Mouse (Mus musculus) hindbrain, embryonic 15.5 days (tissue): ENCODE results near the gene Dnaja4. TPM values are rescaled to one million over a fixed set of nuclear protein-coding genes. Genes with fewer than 3 reads are reported as not detected.
"Not testable (repeated sequence)": the region's sequence is repeated elsewhere in the genome, so short reads cannot be mapped to it uniquely, and the experiment has no call there.

Source experiments
- ATAC-seq: fragments of 200-750 bp; cut with Nextera tagmentation; 2 replicates; pipeline ENCODE4 v1.8.0; 2017; ENCODE audit warnings: low read depth, moderate number of reproducible peaks, moderate TSS enrichment; ENCODE audit not compliant: low FRiP score
- H3K27ac ChIP-seq: fragments of 300-500 bp; sonication (generic); replicated peaks from 2 replicates; pipeline ENCODE4 v1.5.1; 2015; ENCODE audit warnings: mild to moderate bottlenecking, inconsistent platforms
- H3K27me3 ChIP-seq: fragments of 300-500 bp; sonication (generic); 2 replicates; pipeline ENCODE4 v1.6.1; 2015; ENCODE audit warnings: control low read depth, inconsistent platforms
- H3K36me3 ChIP-seq: fragments of 300-500 bp; sonication (generic); 2 replicates; pipeline ENCODE4 v1.6.1; 2015; ENCODE audit warnings: control low read depth, inconsistent platforms
- H3K4me1 ChIP-seq: fragments of 300-500 bp; sonication (generic); replicated peaks from 2 replicates; pipeline ENCODE4 v1.6.1; 2015; ENCODE audit warnings: control low read depth, inconsistent platforms
- H3K4me2 ChIP-seq: fragments of 300-500 bp; sonication (generic); 2 replicates; pipeline ENCODE4 v1.6.1; 2015; ENCODE audit warnings: moderate library complexity, mild to moderate bottlenecking, inconsistent platforms
- H3K4me3 ChIP-seq: fragments of 300-500 bp; sonication (generic); 2 replicates; pipeline ENCODE4 v1.5.1; 2015; ENCODE audit warnings: mild to moderate bottlenecking, inconsistent platforms
- H3K9ac ChIP-seq: fragments of 300-500 bp; sonication (generic); 2 replicates; pipeline ENCODE4 v1.6.1; 2015; ENCODE audit warnings: inconsistent platforms
- H3K9me3 ChIP-seq: fragments of 300-500 bp; sonication (generic); 2 replicates; pipeline ENCODE4 v1.6.1; 2016; ENCODE audit warnings: control low read depth, inconsistent platforms
- WGBS: fragments of 180-500 bp; shearing (Covaris S2); methylation state at CpG from one replicate; pipeline ENCODE4 v1.1.7; 2015; 5-methylcytosine and 5-hydroxymethylcytosine counted together
- polyA plus RNA-seq: library from polyadenylated mRNA; unstranded; fragments of >200 nt; fragmentation: Nextera tagmentation; extraction: Ambion mirVana; gene quantifications from 2 replicates; pipeline ENCODE4 v1.2.1, GENCODE M21; 2015

Gene Dnaja4
- polyA plus RNA-seq, 1 experiment from 2014 or later, result 7.6 TPM

GRCm38 (mm10) chr9:54676531-54676986, 22.1 kb upstream of the Dnaja4 start:
- peak; percentile 82 for ATAC-seq

DNA sequence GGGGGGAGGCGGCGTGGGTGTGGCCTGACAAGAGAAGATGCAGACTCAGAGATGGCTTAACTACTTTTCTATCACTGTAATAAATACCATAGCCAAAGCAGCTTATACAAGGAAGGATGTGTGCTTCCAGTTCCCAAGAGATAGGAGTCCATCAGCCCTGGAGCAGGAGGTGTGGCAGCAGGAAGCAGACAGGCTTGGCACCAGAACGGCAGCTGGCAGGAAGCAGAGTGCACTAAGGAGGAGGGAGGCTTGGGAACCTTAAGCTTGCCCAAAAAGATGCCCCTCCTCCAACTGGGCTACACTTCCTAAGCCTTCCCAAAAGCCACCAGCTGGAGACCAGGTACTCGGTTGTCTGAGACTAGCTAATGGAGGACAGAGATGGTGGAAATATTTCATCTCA, 15.8 kb upstream of the Dnaja4 start:
- Histone ChIP-seq H3K4me2 (no peak overlapping the region), H3K9ac (no peak overlapping the region), H3K27me3 (no peaks in the 10 kb centered on the region), H3K4me3 (no peak overlapping the region), H3K9me3 (no peaks in the 10 kb centered on the region), H3K36me3 (no peaks in the 10 kb centered on the region), H3K4me1 (0 out of 2 replicates have a peak, but pooled peaks cover 2% of the 10 kb centered on the region), H3K27ac (no peak overlapping the region)
- ATAC-seq, result no peak
- WGBS, result 59% methylated on average over 2 of the region's 4 CpGs

More at GRCm38 (mm10) chr9:54676531-54676986, 22.1 kb upstream of the Dnaja4 start:
- no peaks in the 10 kb centered on the region for H3K36me3 ChIP-seq
- no peak overlapping the region; the same call in 1 of the 2 replicates for H3K9ac ChIP-seq
- no peaks in the 10 kb centered on the region for H3K9me3 ChIP-seq
- peak overlapping the region; percentile 60 for H3K4me2 ChIP-seq
- H3K27ac ChIP-seq, result no peak overlapping the region
- 1% methylated on average over 14 of the region's 14 CpGs for WGBS
- no peaks in the 10 kb centered on the region for H3K27me3 ChIP-seq
- H3K4me3 ChIP-seq, result peak overlapping the region; percentile 29
- no peaks in the 10 kb centered on the region for H3K4me1 ChIP-seq

DNA sequence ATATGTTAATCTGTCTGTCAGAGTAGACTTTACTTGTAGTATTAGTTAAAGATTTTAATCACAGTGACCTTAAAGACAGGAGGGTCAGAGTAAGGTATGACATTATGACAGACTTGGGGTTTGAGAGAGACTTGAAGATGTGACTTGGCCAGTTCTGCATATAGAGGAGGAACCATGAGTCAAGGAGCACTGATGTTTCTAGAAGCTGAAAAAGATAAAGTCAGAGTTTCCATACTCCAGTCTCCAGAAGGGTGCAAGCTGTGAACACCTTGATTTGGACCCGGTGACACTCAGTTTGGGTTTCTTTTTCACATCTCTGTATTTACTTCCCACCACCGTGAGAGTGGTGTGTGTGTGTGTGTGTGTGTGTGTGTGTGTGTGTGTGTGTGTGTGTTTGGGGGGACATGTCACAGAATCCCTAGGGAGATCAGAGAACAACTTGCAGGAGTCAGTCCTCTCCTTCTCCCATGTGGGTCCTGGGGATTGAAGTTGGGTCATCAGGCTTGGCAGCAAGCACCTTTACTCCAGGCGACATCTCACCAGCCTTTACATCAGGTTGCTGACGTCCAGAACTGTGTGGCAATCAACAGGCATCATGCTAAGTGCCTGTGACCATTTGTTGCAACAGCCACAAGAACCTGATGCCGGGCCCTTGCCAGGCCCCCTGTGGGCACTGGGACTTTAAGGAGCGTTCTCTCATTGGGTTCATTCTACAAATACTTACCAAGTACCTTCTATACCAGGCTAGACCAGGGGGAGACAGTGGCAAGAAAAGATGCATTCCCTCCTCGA, 14.7 kb upstream of the Dnaja4 start:
- Histone ChIP-seq H3K9me3 (no peaks in the 10 kb centered on the region), H3K4me2 (no peak overlapping the region), H3K27me3 (no peaks in the 10 kb centered on the region), H3K9ac (no peak overlapping the region), H3K36me3 (no peaks in the 10 kb centered on the region), H3K4me3 (no peak overlapping the region), H3K27ac (no peak overlapping the region), H3K4me1 (0 out of 2 replicates have a peak, but pooled peaks cover 3% of the 10 kb centered on the region)
- 77% methylated on average over 7 of the region's 7 CpGs for WGBS
- no peak for ATAC-seq

DNA sequence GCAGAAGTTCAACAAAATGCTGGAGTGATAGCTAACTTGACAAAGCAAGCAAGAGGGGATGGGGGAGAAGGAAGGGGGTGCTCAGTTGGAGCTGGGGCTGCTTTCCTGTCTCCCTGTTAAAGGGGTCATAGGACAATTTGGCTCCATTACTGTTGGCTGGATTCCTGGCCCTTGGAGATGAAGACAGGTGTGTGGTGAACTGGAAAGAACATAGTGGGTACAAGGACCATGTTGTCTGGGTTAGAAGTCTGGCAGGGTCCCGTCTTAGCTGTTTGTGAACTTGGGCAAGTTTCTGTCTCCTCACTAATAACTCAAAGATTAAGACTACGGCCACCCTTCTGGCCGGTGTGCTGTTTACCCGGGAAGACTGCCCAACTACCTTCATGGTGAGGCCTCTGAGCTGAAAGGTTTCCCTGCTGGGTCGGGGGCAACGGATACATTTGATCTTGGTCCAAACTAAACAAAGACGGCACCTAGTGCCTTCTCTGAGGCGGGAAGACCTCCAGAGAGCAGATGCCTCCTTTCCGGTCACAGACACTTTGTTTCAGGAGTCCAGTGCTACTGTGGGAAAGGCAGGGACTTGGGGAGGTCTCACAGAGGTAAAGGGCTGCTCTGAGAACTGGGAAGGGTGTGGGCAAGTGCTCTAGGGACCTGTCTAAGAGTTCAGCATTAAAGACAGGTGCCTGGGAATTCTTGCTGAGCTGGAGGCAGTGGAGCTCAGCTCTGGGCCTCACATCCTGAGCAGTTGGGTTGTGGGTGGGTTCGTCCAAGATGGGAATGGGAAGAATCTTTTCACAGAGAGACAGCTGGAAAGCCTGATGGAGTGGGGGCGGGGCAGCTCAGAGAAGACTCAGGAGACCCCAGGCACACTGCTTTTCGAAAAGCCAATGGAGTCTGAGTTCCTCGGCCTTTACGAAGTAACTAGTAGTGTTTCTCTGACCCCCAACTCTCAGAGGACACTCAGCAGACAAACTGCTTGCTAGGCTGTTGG, 11.1 kb upstream of the Dnaja4 start:
- 66% methylated on average over 14 of the region's 14 CpGs for WGBS
- H3K27ac ChIP-seq, result no peak overlapping the region
- H3K4me3 ChIP-seq, result no peak overlapping the region
- no peaks in the 10 kb centered on the region for H3K27me3 ChIP-seq
- H3K9ac ChIP-seq, result no peak overlapping the region
- no peak overlapping the region for H3K4me2 ChIP-seq
- no peaks in the 10 kb centered on the region for H3K36me3 ChIP-seq
- H3K4me1 ChIP-seq, result 0 out of 2 replicates have a peak, but pooled peaks cover 8% of the 10 kb centered on the region
- ATAC-seq, result no peak
- H3K9me3 ChIP-seq, result no peaks in the 10 kb centered on the region

DNA sequence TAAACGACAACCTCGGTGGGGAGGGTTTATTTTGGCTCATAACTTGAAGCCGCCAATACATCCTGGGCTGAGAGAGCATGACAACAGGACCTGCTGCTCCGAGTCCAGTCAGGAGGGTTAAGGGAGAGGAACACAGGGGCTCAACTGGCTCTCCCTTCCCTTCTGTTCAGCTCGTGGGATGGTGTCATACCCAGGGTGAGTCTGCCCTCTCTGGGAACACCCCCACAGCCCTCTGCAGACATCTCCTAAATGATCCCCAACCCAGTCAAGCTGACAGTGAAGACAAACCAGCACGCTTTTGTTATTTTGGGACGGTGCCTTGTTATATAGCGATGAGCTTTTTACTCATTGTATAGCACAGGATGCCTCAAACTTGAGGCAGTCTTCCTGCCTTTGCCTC, 9.2 kb upstream of the Dnaja4 start:
- H3K4me2 ChIP-seq, result no peak overlapping the region
- no peak for ATAC-seq
- H3K9ac ChIP-seq, result no peak overlapping the region
- H3K36me3 ChIP-seq, result no peaks in the 10 kb centered on the region
- WGBS, result 66% methylated on average over 8 of the region's 8 CpGs
- no peaks in the 10 kb centered on the region for H3K27me3 ChIP-seq
- H3K27ac ChIP-seq, result no peak overlapping the region
- H3K4me1 ChIP-seq, result 0 out of 2 replicates have a peak, but pooled peaks cover 8% of the 10 kb centered on the region
- no peaks in the 10 kb centered on the region for H3K9me3 ChIP-seq
- H3K4me3 ChIP-seq, result no peak overlapping the region

DNA sequence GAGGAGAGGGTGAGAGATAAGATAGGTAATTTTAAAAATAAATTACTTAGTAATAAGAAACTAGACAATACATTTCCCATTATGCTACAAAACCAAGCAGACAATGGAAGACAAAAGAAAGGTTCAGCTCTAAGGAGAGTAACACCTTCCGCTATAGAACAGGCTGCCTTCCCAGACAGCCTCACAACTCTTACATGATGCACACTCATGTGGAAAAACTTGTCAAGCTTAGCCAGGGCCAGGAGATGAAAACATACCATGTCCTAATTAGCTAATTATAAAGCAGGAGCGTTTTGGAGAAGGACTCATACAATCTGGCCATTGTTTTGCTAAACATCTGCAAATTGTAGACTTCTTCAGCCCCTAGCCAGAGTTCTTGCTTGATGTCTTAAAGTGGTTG, 8.0 kb upstream of the Dnaja4 start:
- H3K9ac ChIP-seq, H3K4me3 ChIP-seq, H3K4me1 ChIP-seq, H3K27me3 ChIP-seq, ATAC-seq, H3K27ac ChIP-seq, H3K4me2 ChIP-seq, H3K9me3 ChIP-seq, H3K36me3 ChIP-seq: not testable (repeated sequence)
- WGBS, result 58% methylated on average over 2 of the region's 2 CpGs

- Histone ChIP-seq H3K9ac (peak overlapping the region; percentile 35; the same call in 1 of the 2 replicates), H3K4me3 (peak overlapping the region; percentile 33), H3K4me2 (peak overlapping the region; percentile 65)
- not testable (repeated sequence) for H3K36me3 ChIP-seq, H3K27ac ChIP-seq, H3K4me1 ChIP-seq, H3K9me3 ChIP-seq, H3K27me3 ChIP-seq
- peak; percentile 42; the same call in 1 of the 2 replicates for ATAC-seq
- 4% methylated on average over 31 of the region's 31 CpGs for WGBS
These were observed 7.3 kb upstream of the Dnaja4 start for GRCm38 (mm10) chr9:54691241-54691805.

GRCm38 (mm10) chr9:54699087-54699344, 343 bp downstream of the Dnaja4 start:
- H3K4me1 ChIP-seq, result peaks cover 17% of the 10 kb centered on the region
- peak; percentile 60; the same call in 1 of the 2 replicates for ATAC-seq
- H3K4me2 ChIP-seq, result peak overlapping the region; percentile 95
- peak overlapping the region; percentile 31; the same call in 1 of the 2 replicates for H3K27ac ChIP-seq
- WGBS, result 12% methylated on average over 27 of the region's 27 CpGs
- H3K9ac ChIP-seq, result peak overlapping the region; percentile 82
- peaks cover 14% of the 10 kb centered on the region for H3K27me3 ChIP-seq
- H3K4me3 ChIP-seq, result peak overlapping the region; percentile 72
- no peaks in the 10 kb centered on the region for H3K9me3 ChIP-seq
- H3K36me3 ChIP-seq, result no peaks in the 10 kb centered on the region

GRCm38 (mm10) chr9:54699345-54700173, 886 bp downstream of the Dnaja4 start:
- ATAC-seq, result peak; percentile 76
- Histone ChIP-seq H3K27me3 (peaks cover 14% of the 10 kb centered on the region), H3K27ac (peak overlapping the region; percentile 31), H3K4me3 (peak overlapping the region; percentile 72), H3K4me1 (peaks cover 17% of the 10 kb centered on the region), H3K4me2 (peak overlapping the region; percentile 95), H3K9ac (peak overlapping the region; percentile 82), H3K9me3 (no peaks in the 10 kb centered on the region), H3K36me3 (no peaks in the 10 kb centered on the region)
- WGBS, result under 1% methylated on average over 92 of the region's 92 CpGs

- WGBS, result 27% methylated on average over 9 of the region's 9 CpGs
- Histone ChIP-seq H3K4me3 (peak overlapping the region; percentile 72), H3K9me3 (no peaks in the 10 kb centered on the region), H3K36me3 (no peaks in the 10 kb centered on the region), H3K27me3 (peaks cover 14% of the 10 kb centered on the region), H3K4me2 (peak overlapping the region; percentile 95), H3K4me1 (peaks cover 17% of the 10 kb centered on the region), H3K9ac (peak overlapping the region; percentile 82), H3K27ac (0 out of 2 replicates have a peak overlapping the region, but pooled peaks have one; percentile 31)
- no peak for ATAC-seq
These were observed 1.5 kb downstream of the Dnaja4 start for GRCm38 (mm10) chr9:54700174-54700475.

DNA sequence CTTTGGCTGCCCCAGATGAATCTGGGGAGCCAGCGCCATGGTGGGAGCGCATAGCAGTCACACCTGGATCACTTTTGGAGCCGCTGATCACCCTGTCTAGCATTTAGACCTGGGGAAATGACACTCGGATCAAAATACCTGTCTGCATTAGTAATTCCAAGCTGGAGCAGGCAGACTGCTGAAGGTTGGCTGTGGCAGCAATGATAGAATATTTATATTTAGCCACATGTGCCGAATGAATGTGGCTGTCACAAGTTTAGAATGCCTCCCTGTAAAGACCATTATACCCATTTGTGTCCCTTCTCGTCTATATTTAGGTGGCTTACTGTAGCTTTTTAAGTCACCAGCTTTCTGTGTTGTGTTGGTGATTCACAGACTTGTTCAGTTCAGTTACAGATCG, 2.1 kb downstream of the Dnaja4 start:
- Histone ChIP-seq H3K4me1 (peaks cover 17% of the 10 kb centered on the region), H3K27ac (no peak overlapping the region), H3K9ac (no peak overlapping the region), H3K27me3 (peaks cover 14% of the 10 kb centered on the region), H3K4me3 (peak overlapping the region; percentile 72; the same call in 1 of the 2 replicates), H3K4me2 (peak overlapping the region; percentile 95), H3K9me3 (no peaks in the 10 kb centered on the region), H3K36me3 (no peaks in the 10 kb centered on the region)
- no peak for ATAC-seq
- 85% methylated on average over 7 of the region's 7 CpGs for WGBS
